Mouse (Mus musculus) liver, postnatal 0 days (tissue): ENCODE measurements around the gene A1bg. TPM values are rescaled to one million over a fixed set of nuclear protein-coding genes. Genes with fewer than 3 reads are reported as not detected.

Source experiments
- ATAC-seq: fragments of 200-750 bp; cut with Nextera tagmentation; 2 replicates; pipeline ENCODE4 v1.8.0; 2017; ENCODE audit warnings: mild to moderate bottlenecking, moderate library complexity
- DNase-seq: peaks from one replicate; pipeline ENCODE4 v3.0.0-alpha.2; 2016
- H3K27ac ChIP-seq: fragments of 300-500 bp; sonication (generic); 2 replicates; pipeline ENCODE4 v1.5.1; 2014; ENCODE audit warnings: antibody characterized with exemption, moderate library complexity, mild to moderate bottlenecking, low read depth
- H3K27me3 ChIP-seq: fragments of 300-500 bp; sonication (generic); 2 replicates; pipeline ENCODE4 v1.6.1; 2014; ENCODE audit warnings: low read length, control low read depth, mixed read lengths; ENCODE audit not compliant: insufficient read depth
- H3K36me3 ChIP-seq: fragments of 300-500 bp; sonication (generic); replicated peaks from 2 replicates; pipeline ENCODE4 v1.6.1; 2014; ENCODE audit warnings: mild to moderate bottlenecking, control low read depth, low read length, moderate library complexity, mixed read lengths; ENCODE audit not compliant: insufficient read depth
- H3K4me1 ChIP-seq: fragments of 300-500 bp; sonication (generic); 2 replicates; pipeline ENCODE4 v1.6.1; 2014; ENCODE audit warnings: antibody characterized with exemption, mild to moderate bottlenecking, control low read depth; ENCODE audit not compliant: insufficient read depth
- H3K4me2 ChIP-seq: fragments of 300-500 bp; sonication (generic); 2 replicates; pipeline ENCODE4 v1.6.1; 2014; ENCODE audit warnings: low read depth, mild to moderate bottlenecking, low read length, moderate library complexity, mixed read lengths
- H3K4me3 ChIP-seq: fragments of 300-500 bp; sonication (generic); 2 replicates; pipeline ENCODE4 v1.5.1; 2014; ENCODE audit warnings: low read depth, low read length
- H3K9ac ChIP-seq: fragments of 300-500 bp; sonication (generic); replicated peaks from 2 replicates; pipeline ENCODE4 v1.6.1; 2014; ENCODE audit warnings: mild to moderate bottlenecking, moderate library complexity
- H3K9me3 ChIP-seq: fragments of 300-500 bp; sonication (generic); 2 replicates; pipeline ENCODE4 v1.6.1; 2016; ENCODE audit warnings: mild to moderate bottlenecking, control low read depth, low read length, mixed read lengths
- CTCF ChIP-seq: sonication (generic); IDR thresholded peaks from 2 replicates; pipeline ENCODE4 v1.5.1; 2016; ENCODE audit warnings: antibody characterized with exemption, low read depth
- EP300 ChIP-seq: IDR thresholded peaks from 2 replicates; pipeline ENCODE4 v1.6.1; 2016; ENCODE audit warnings: antibody characterized with exemption, low read depth, mild to moderate bottlenecking
- WGBS: fragments of 180-500 bp; shearing (Covaris S2); extraction: QIAGEN DNeasy Blood & Tissue Kit; methylation state at CpG from one replicate; pipeline ENCODE4 v1.1.7; 2014; ENCODE audit not compliant: insufficient replicate concordance; 5-methylcytosine and 5-hydroxymethylcytosine counted together
- polyA plus RNA-seq: library from polyadenylated mRNA; unstranded; fragments of >200 nt; fragmentation: Nextera tagmentation; extraction: Ambion mirVana; gene quantifications from 2 replicates; pipeline ENCODE4 v1.2.1, GENCODE M21; 2015

The A1bg gene
- polyA plus RNA-seq, 1 experiment from 2014 or later, result not detected

- no peak overlapping the region for H3K4me2 ChIP-seq
- H3K4me1 ChIP-seq, result 0 out of 2 replicates have a peak, but pooled peaks cover 2% of the 10 kb centered on the region
- no peak overlapping the region for H3K4me3 ChIP-seq
- DNase-seq (no peak), ATAC-seq (no peak)
- no peaks in the 10 kb centered on the region for H3K27me3 ChIP-seq
- no peaks in the 10 kb centered on the region for H3K36me3 ChIP-seq
- no peaks in the 10 kb centered on the region for H3K9me3 ChIP-seq
- no peak overlapping the region for H3K27ac ChIP-seq
- 86% methylated on average over 2 of the region's 2 CpGs for WGBS
- H3K9ac ChIP-seq, result no peak overlapping the region
- TF ChIP-seq EP300, result no peak
- TF ChIP-seq CTCF, result no peak
These were observed 26.8 kb downstream of the A1bg start for GRCm38 (mm10) chr15:60896040-60896439.

- Histone ChIP-seq H3K9me3 (no peaks in the 10 kb centered on the region), H3K36me3 (no peaks in the 10 kb centered on the region), H3K27me3 (no peaks in the 10 kb centered on the region), H3K4me1 (0 out of 2 replicates have a peak, but pooled peaks cover 2% of the 10 kb centered on the region), H3K4me2 (no peak overlapping the region), H3K9ac (no peak overlapping the region), H3K4me3 (no peak overlapping the region), H3K27ac (no peak overlapping the region)
- 55% methylated on average over 3 of the region's 3 CpGs for WGBS
- no peak for TF ChIP-seq EP300
- no peak for TF ChIP-seq CTCF
- DNase-seq, result no peak
- no peak for ATAC-seq
These were observed 29.8 kb downstream of the A1bg start for GRCm38 (mm10) chr15:60892976-60893463.

GRCm38 (mm10) chr15:60888724-60889123 lies 34.1 kb downstream of the A1bg start:
- ATAC-seq, result no peak
- 88% methylated on average over 2 of the region's 2 CpGs for WGBS
- H3K36me3 ChIP-seq, result no peaks in the 10 kb centered on the region
- no peak for TF ChIP-seq EP300
- TF ChIP-seq CTCF, result no peak
- H3K9ac ChIP-seq, result no peak overlapping the region
- H3K4me2 ChIP-seq, result no peak overlapping the region
- H3K9me3 ChIP-seq, result no peaks in the 10 kb centered on the region
- no peak for DNase-seq
- H3K4me1 ChIP-seq, result 0 out of 2 replicates have a peak, but pooled peaks cover 2% of the 10 kb centered on the region
- no peak overlapping the region for H3K4me3 ChIP-seq
- H3K27ac ChIP-seq, result no peak overlapping the region
- no peaks in the 10 kb centered on the region for H3K27me3 ChIP-seq

GRCm38 (mm10) chr15:60875721-60876120 lies 47.1 kb downstream of the A1bg start:
- no peaks in the 10 kb centered on the region for H3K36me3 ChIP-seq
- DNase-seq (no peak), ATAC-seq (no peak)
- no peak overlapping the region for H3K4me2 ChIP-seq
- H3K9me3 ChIP-seq, result no peaks in the 10 kb centered on the region
- H3K27me3 ChIP-seq, result no peaks in the 10 kb centered on the region
- H3K4me3 ChIP-seq, result no peak overlapping the region
- no peak overlapping the region for H3K9ac ChIP-seq
- H3K27ac ChIP-seq, result no peak overlapping the region
- no peaks in the 10 kb centered on the region for H3K4me1 ChIP-seq
- no peak for TF ChIP-seq CTCF
- no peak for TF ChIP-seq EP300
- WGBS, result 52% methylated on average over 6 of the region's 6 CpGs

GRCm38 (mm10) chr15:60862417-60862816 lies 60.4 kb downstream of the A1bg start:
- ATAC-seq, result no peak
- TF ChIP-seq CTCF (no peak), EP300 (no peak)

GRCm38 (mm10) chr15:60855112-60855511 lies 67.7 kb downstream of the A1bg start:
- WGBS, result 55% methylated on average over 1 of the region's 1 CpGs
- TF ChIP-seq EP300 (no peak), CTCF (no peak)
- Histone ChIP-seq H3K27me3 (no peaks in the 10 kb centered on the region), H3K27ac (no peak overlapping the region), H3K36me3 (no peaks in the 10 kb centered on the region), H3K4me2 (no peak overlapping the region), H3K4me3 (no peak overlapping the region), H3K9me3 (no peaks in the 10 kb centered on the region), H3K9ac (no peak overlapping the region), H3K4me1 (peaks cover 13% of the 10 kb centered on the region)
- DNase-seq (no peak), ATAC-seq (no peak)

More at GRCm38 (mm10) chr15:60862417-60862816, 60.4 kb downstream of the A1bg start:
- Histone ChIP-seq H3K4me2 (no peak overlapping the region), H3K36me3 (no peaks in the 10 kb centered on the region), H3K4me3 (no peak overlapping the region), H3K9me3 (no peaks in the 10 kb centered on the region), H3K27ac (no peak overlapping the region), H3K9ac (no peak overlapping the region), H3K4me1 (no peaks in the 10 kb centered on the region), H3K27me3 (no peaks in the 10 kb centered on the region)
- DNase-seq, result no peak
- 47% methylated on average over 3 of the region's 3 CpGs for WGBS

GRCm38 (mm10) chr15:60854151-60854550 lies 68.7 kb downstream of the A1bg start:
- no peak overlapping the region for H3K27ac ChIP-seq
- H3K4me3 ChIP-seq, result no peak overlapping the region
- WGBS, result 41% methylated on average over 4 of the region's 4 CpGs
- ATAC-seq, result no peak
- no peaks in the 10 kb centered on the region for H3K36me3 ChIP-seq
- no peak for DNase-seq
- no peaks in the 10 kb centered on the region for H3K9me3 ChIP-seq
- H3K9ac ChIP-seq, result no peak overlapping the region
- H3K4me1 ChIP-seq, result peaks cover 13% of the 10 kb centered on the region
- H3K27me3 ChIP-seq, result no peaks in the 10 kb centered on the region
- TF ChIP-seq EP300, result no peak
- no peak for TF ChIP-seq CTCF
- no peak overlapping the region for H3K4me2 ChIP-seq
